Mouse (Mus musculus) lung, postnatal 0 days (tissue): ENCODE data around the gene Prr7.

Experiments
- CTCF ChIP-seq: IDR thresholded peaks from 2 replicates; pipeline ENCODE4 v1.5.1; 2016; ENCODE audit warnings: antibody characterized with exemption, mild to moderate bottlenecking
- EP300 ChIP-seq: IDR thresholded peaks from 2 replicates; pipeline ENCODE4 v1.6.1; 2016; ENCODE audit warnings: antibody characterized with exemption, mild to moderate bottlenecking, control low read depth

DNA sequence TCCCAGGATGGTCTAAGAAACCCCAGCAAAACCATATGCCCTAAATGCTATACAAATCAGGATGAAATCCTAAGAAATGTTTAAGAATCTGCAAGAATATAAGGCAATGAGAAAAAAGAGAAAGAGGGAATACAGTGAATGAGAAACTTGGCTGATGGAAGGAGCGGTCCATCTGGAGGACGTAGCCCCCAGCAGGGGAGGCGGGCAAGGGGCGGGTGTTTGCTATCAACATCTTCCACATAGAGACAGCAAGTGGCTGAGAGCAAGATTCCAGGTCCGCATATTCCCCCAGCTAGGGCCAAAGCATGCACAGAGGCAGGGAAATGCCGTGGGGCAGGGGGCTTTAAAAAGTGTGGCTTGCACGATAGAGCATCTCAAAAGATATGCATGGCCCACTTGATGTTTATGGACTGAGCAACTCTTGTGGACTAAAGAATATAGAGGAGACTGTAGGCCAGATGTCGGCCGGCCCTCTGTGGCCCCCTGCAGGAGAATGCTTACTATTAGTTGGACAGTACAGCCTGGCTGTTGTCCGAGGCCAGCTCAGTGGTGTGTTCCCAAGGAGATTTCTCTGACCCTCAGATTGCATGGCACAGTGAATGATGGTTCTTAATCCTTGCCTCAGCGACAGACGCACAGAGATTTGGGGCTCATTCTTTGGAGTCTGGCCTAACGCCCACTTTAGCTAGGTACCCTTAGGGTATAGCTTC lies 4.9 kb downstream of the Prr7 start:
- no peak for TF ChIP-seq EP300
- peak; percentile 73 for TF ChIP-seq CTCF
